Mouse (Mus musculus): ENCODE data around the gene Tbc1d24. TPM values are rescaled to one million over a fixed set of nuclear protein-coding genes. Genes with fewer than 3 reads are reported as not detected.

Gene Tbc1d24
- polyA plus RNA-seq, 1 experiment from 2014 or later, result 5.4 TPM

DNA sequence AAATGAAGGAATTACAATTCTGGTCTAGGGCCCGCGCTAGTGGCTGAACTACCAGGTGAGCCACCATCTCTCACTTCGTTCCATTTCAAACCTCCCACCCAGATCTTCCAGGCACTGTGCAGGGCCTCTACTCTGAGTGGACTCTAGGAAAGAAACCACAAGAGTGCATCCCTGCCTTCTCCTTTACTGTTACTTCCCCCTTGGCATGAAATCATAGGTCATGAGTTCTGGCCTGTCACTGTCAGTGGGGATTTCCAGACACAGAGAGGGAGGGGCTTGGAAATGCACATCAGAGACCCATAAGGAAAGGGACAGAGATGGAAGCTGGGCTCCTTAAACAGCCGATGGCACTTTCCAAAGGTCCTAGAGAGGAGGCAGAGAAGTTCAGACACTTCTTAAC, 33.6 kb downstream of the Tbc1d24 start:
- WGBS, result 80% methylated on average over 4 of the region's 4 CpGs
- Histone ChIP-seq H3K27me3 (ENCODE audit: control insufficient read depth, insufficient read depth, low read length) (no peaks in the 10 kb centered on the region), H3K9me3 (replicated peaks; ENCODE audit: control insufficient read depth, low read length) (no peaks in the 10 kb centered on the region), H3K4me2 (ENCODE audit: low read depth, low read length) (no peak overlapping the region), H3K36me3 (ENCODE audit: control insufficient read depth, insufficient read depth, low read length) (no peaks in the 10 kb centered on the region), H3K27ac (ENCODE audit: low read length) (no peak overlapping the region), H3K9ac (ENCODE audit: low read length) (no peak overlapping the region), H3K4me3 (replicated peaks; ENCODE audit: low read length) (no peak overlapping the region), H3K4me1 (ENCODE audit: control insufficient read depth, insufficient read depth, low read length) (peaks cover 16% of the 10 kb centered on the region)
- ATAC-seq (ENCODE audit: insufficient read depth, low FRiP score), result no peak

- Histone ChIP-seq H3K4me1 (ENCODE audit: control insufficient read depth, insufficient read depth, low read length) (peaks cover 16% of the 10 kb centered on the region), H3K36me3 (ENCODE audit: control insufficient read depth, insufficient read depth, low read length) (no peaks in the 10 kb centered on the region), H3K27me3 (ENCODE audit: control insufficient read depth, insufficient read depth, low read length) (no peaks in the 10 kb centered on the region), H3K9ac (ENCODE audit: low read length) (no peak overlapping the region; the same call in 1 of the 2 replicates), H3K9me3 (replicated peaks; ENCODE audit: control insufficient read depth, low read length) (no peaks in the 10 kb centered on the region), H3K27ac (ENCODE audit: low read length) (no peak overlapping the region), H3K4me2 (ENCODE audit: low read depth, low read length) (no peak overlapping the region), H3K4me3 (replicated peaks; ENCODE audit: low read length) (no peak overlapping the region)
- ATAC-seq (ENCODE audit: insufficient read depth, low FRiP score), result no peak
- WGBS, result 74% methylated on average over 5 of the region's 5 CpGs
Measured at GRCm38 (mm10) chr17:24170729-24171128, 34.6 kb downstream of the Tbc1d24 start.

- Histone ChIP-seq H3K36me3 (ENCODE audit: control insufficient read depth, insufficient read depth, low read length) (no peaks in the 10 kb centered on the region), H3K27ac (ENCODE audit: low read length) (peak overlapping the region; percentile 97), H3K9me3 (replicated peaks; ENCODE audit: control insufficient read depth, low read length) (no peaks in the 10 kb centered on the region), H3K27me3 (ENCODE audit: control insufficient read depth, insufficient read depth, low read length) (no peaks in the 10 kb centered on the region), H3K9ac (ENCODE audit: low read length) (peak overlapping the region; percentile 96), H3K4me3 (replicated peaks; ENCODE audit: low read length) (peak overlapping the region; percentile 97), H3K4me2 (ENCODE audit: low read depth, low read length) (peak overlapping the region; percentile 63), H3K4me1 (ENCODE audit: control insufficient read depth, insufficient read depth, low read length) (peaks cover 19% of the 10 kb centered on the region)
- WGBS, result 56% methylated on average over 3 of the region's 3 CpGs
- ATAC-seq (ENCODE audit: insufficient read depth, low FRiP score), result no peak
Measured at GRCm38 (mm10) chr17:24170125-24170524, 35.2 kb downstream of the Tbc1d24 start.

DNA sequence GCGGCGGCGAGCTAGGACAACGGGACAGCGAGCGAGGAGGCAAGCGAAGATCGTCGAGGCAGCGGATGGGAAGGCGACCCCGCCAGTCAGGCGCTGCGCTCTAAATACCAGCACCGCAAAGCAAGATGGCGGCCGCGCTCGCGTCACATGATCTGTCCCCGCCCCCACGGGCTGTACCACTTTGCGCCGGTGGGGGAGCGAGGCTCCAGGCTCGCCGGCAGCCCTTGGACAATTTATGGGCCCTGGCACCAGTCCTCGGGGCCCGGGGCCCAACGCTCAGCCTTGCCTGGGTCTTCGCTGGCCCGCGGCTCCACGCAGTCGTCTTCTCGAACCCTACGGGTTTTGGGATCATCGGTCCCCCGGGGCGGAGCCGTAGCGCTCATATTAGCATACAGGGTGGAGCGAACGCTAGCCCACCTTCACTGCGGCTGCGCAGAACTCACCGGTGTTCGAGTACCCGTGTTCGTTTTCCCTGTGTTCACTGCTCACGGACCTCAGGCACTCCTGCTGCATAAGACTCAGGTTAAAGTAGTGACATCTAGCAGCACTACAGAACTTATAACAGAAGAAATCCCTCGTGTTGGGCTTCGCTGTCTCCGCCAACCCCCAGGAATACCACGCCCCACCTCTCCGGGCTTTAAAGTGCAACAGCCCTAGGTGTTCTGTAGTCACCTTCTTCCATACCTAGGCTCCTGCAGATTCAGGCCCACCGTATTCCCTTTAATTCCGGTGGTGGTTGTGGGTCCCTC, 35.9 kb downstream of the Tbc1d24 start, which contains the start of gene Atp6v0c:
Gene Atp6v0c, minus strand, starts transcription at position 386 of the 749 bp plus-strand sequence.
- Histone ChIP-seq H3K4me3 (replicated peaks; ENCODE audit: low read length) (peak within 1 kb of the TSS; percentile 97), H3K4me2 (ENCODE audit: low read depth, low read length) (peak within 1 kb of the TSS; percentile 77), H3K27ac (ENCODE audit: low read length) (peak within 1 kb of the TSS; percentile 97), H3K27me3 (ENCODE audit: control insufficient read depth, insufficient read depth, low read length) (no peaks in the 10 kb centered on the region), H3K9me3 (replicated peaks; ENCODE audit: control insufficient read depth, low read length) (no peaks in the 10 kb centered on the region), H3K9ac (ENCODE audit: low read length) (peak within 1 kb of the TSS; percentile 96), H3K4me1 (ENCODE audit: control insufficient read depth, insufficient read depth, low read length) (peaks cover 24% of the 10 kb centered on the region), H3K36me3 (ENCODE audit: control insufficient read depth, insufficient read depth, low read length) (no peaks in the 10 kb centered on the region)
- under 1% methylated on average over 58 of the region's 58 CpGs for WGBS
- ATAC-seq (ENCODE audit: insufficient read depth, low FRiP score), result peak; percentile 93

DNA sequence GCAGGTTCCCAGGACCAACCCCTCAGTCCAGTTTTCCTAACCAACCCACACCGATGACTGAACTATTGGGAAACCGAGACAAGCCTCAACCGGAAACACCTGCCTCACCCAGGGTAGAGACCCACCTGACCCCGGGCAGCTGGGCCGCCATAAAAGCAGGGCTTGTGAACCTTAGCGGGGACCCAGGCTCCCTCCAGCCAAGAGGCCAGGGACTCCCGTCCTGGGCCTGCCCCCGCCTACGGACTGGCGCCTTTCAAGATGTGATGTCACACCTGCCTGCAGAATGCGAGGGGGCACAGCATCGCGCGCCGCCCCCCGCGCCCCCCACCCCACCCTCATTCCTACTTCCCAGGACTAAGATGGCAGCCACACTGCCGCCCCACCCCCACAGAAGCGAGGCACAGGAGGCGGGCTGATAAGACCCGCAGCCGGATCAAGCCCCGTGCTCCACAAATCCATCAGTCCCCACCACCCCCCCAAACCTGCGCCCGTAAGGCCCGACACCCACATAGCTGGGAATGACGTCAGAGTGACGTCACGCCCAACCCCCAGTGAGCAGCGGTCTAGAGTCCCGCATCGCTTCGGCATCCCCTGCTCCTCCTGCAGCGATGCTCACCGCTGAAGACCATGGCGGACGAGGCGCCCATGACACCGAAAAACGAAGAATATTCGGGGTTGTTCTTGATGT, 36.6 kb downstream of the Tbc1d24 start:
- H3K9ac ChIP-seq (ENCODE audit: low read length), result peak overlapping the region; percentile 96
- peak overlapping the region; percentile 77 for H3K4me2 ChIP-seq (ENCODE audit: low read depth, low read length)
- H3K36me3 ChIP-seq (ENCODE audit: control insufficient read depth, insufficient read depth, low read length), result no peaks in the 10 kb centered on the region
- WGBS, result under 1% methylated on average over 41 of the region's 41 CpGs
- no peaks in the 10 kb centered on the region for H3K27me3 ChIP-seq (ENCODE audit: control insufficient read depth, insufficient read depth, low read length)
- no peaks in the 10 kb centered on the region for H3K9me3 ChIP-seq (replicated peaks; ENCODE audit: control insufficient read depth, low read length)
- peak; percentile 39 for ATAC-seq (ENCODE audit: insufficient read depth, low FRiP score)
- peak overlapping the region; percentile 97 for H3K27ac ChIP-seq (ENCODE audit: low read length)
- H3K4me3 ChIP-seq (replicated peaks; ENCODE audit: low read length), result peak overlapping the region; percentile 97
- H3K4me1 ChIP-seq (ENCODE audit: control insufficient read depth, insufficient read depth, low read length), result peaks cover 24% of the 10 kb centered on the region

DNA sequence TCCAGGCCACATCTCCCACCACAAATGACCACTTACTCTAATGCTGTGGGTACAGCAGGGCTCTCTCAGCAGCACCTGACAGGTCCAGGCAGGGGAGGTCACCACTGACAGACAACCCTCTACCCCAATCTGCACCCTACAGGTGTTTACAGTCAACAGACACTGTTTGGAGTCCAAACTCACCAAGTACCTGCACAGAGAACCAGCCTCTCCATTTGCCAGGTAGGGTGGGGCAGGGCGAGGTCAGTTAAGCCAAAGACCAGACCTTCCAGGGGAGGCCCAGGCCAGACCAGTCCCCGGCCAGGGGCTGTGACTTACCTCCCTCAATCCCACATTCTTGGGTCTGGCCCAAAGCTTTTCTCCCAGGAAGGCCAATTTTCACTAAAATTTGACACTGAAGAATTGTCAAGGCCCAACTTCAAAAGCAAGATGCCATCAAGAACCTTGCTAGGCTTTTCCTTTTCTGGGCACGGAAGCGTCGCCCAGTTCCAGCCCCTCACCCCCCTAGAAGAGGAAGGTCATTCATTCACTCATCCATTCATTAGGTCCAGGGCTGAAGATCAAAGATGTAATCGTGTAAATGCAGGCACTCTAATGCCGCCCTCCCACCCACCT, 37.4 kb downstream of the Tbc1d24 start:
- 42% methylated on average over 7 of the region's 7 CpGs for WGBS
- ATAC-seq (ENCODE audit: insufficient read depth, low FRiP score), result no peak
- Histone ChIP-seq H3K9ac (ENCODE audit: low read length) (peak overlapping the region; percentile 96), H3K4me2 (ENCODE audit: low read depth, low read length) (peak overlapping the region; percentile 77), H3K27ac (ENCODE audit: low read length) (peak overlapping the region; percentile 97), H3K4me1 (ENCODE audit: control insufficient read depth, insufficient read depth, low read length) (peaks cover 26% of the 10 kb centered on the region), H3K9me3 (replicated peaks; ENCODE audit: control insufficient read depth, low read length) (no peaks in the 10 kb centered on the region), H3K36me3 (ENCODE audit: control insufficient read depth, insufficient read depth, low read length) (no peaks in the 10 kb centered on the region), H3K27me3 (ENCODE audit: control insufficient read depth, insufficient read depth, low read length) (no peaks in the 10 kb centered on the region), H3K4me3 (replicated peaks; ENCODE audit: low read length) (peak overlapping the region; percentile 97)

DNA sequence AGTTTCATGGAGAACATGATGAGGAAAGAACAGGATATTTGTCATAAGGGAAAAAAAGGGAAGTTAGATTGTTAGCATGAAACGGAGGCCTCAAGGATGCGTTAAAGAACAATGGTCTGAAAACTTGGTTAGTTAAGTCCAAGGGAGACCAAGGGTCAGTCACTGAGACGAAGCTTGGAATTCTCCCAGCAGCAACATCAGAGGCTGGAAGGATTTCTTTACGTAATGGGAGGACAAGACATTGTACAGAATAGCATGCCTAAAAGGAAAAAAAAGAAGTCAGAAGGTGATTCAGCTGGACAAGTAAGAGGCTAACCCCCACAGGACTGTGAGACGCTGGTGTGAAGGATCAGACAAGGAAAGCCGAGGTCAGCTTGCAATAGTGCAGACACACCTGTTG, 38.2 kb downstream of the Tbc1d24 start:
- no peak for ATAC-seq (ENCODE audit: insufficient read depth, low FRiP score)
- Histone ChIP-seq H3K27ac (ENCODE audit: low read length) (no peak overlapping the region), H3K4me2 (ENCODE audit: low read depth, low read length) (peak overlapping the region; percentile 77; the same call in 1 of the 2 replicates), H3K9ac (ENCODE audit: low read length) (no peak overlapping the region), H3K36me3 (ENCODE audit: control insufficient read depth, insufficient read depth, low read length) (no peaks in the 10 kb centered on the region), H3K4me1 (ENCODE audit: control insufficient read depth, insufficient read depth, low read length) (peaks cover 33% of the 10 kb centered on the region), H3K27me3 (ENCODE audit: control insufficient read depth, insufficient read depth, low read length) (no peaks in the 10 kb centered on the region), H3K4me3 (replicated peaks; ENCODE audit: low read length) (no peak overlapping the region), H3K9me3 (replicated peaks; ENCODE audit: control insufficient read depth, low read length) (no peaks in the 10 kb centered on the region)
- WGBS, result 74% methylated on average over 6 of the region's 6 CpGs

DNA sequence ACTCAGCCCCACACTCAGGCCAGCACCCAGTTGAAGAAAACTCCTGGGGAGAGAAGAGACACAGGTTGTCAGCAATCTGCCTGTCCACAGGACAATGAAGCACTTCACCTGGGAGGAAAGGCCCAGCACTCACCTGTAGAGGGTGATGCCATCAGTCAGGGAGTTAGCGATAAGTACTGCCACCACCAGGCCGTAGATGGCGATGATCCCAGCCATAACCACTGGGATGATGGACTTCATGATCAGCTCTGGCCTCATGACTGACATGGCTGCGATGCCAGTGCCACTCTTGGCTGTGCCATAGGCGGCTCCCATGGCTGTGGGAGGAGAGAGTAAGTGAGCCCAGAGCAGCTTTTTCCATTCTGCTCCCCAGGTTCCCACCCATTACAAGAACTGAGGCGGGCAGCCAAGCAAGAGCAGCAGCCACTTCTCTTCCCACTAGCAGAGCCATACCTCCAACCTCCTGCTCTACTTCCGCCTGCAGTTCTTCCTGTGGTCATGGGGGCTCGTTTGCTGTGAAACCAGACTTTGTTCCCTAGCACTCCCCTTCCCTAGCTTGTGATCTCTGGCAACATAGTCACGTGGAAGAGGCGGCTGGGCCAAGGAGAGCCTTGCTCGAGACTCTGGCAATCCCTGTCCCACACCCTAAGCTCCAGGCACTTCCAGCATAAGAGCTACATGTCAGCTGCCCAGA, 40.6 kb downstream of the Tbc1d24 start:
- Histone ChIP-seq H3K9ac (ENCODE audit: low read length) (no peak overlapping the region), H3K36me3 (ENCODE audit: control insufficient read depth, insufficient read depth, low read length) (no peaks in the 10 kb centered on the region), H3K4me3 (replicated peaks; ENCODE audit: low read length) (no peak overlapping the region), H3K27me3 (ENCODE audit: control insufficient read depth, insufficient read depth, low read length) (no peaks in the 10 kb centered on the region), H3K9me3 (replicated peaks; ENCODE audit: control insufficient read depth, low read length) (no peaks in the 10 kb centered on the region), H3K4me2 (ENCODE audit: low read depth, low read length) (no peak overlapping the region), H3K4me1 (ENCODE audit: control insufficient read depth, insufficient read depth, low read length) (peaks cover 28% of the 10 kb centered on the region), H3K27ac (ENCODE audit: low read length) (no peak overlapping the region)
- 80% methylated on average over 11 of the region's 11 CpGs for WGBS
- ATAC-seq (ENCODE audit: insufficient read depth, low FRiP score), result no peak
